Mouse (Mus musculus): Measurements from ENCODE around the gene Inpp4b.

Gene Inpp4b

DNA sequence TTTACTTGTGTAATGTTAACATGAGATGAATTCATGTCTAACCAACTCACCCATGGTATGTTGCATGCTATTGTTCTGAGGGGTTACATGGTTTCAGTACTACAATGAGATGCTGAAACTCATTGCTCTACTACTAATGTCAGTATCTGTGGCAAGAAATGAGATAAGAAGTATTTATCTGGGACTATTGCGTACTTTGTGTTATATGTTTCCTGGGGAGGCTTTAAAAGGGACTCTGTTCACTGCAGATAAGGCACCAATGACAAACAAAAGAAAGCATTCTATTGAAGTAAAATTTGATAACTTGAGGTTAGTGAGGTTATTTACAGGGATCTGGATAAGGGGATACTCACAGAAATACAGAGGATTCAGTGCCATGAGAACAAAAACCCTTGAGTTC, 815.6 kb downstream of the Inpp4b start:
- no peak for DNase-seq (ENCODE audit: low read depth in 2 of 2, low spot score in 2 of 2)
